Mouse (Mus musculus): ENCODE measurements around the gene Pkn1. TPM values are rescaled to one million over a fixed set of nuclear protein-coding genes. Genes with fewer than 3 reads are reported as not detected.

The Pkn1 gene
- total RNA-seq, 1 experiment from 2014 or later = 125 TPM

Small RNA genes lying within 50 kb of the gene (microRNA-seq; reads per million reads assigned to microRNA genes)
- 0 to 0.43 reads per million in 2 experiments for gene Mir1668

Other genes starting within 250 kb of the Pkn1 start
- gene Scoc, start 240.8 kb downstream of the Pkn1 start, total RNA-seq (2021) = 59.0 and 69.6 TPM in 2 replicates
- gene Olfr370, start 163.4 kb downstream of the Pkn1 start, total RNA-seq (2021) = not detected in 2 replicates
- gene Ndufb7, start 132.5 kb downstream of the Pkn1 start, total RNA-seq (2021) = 328 TPM in 2 replicates
- 340 and 372 TPM in 2 replicates for gene Tecr, start 91.2 kb downstream of the Pkn1 start, total RNA-seq (2021)
- 28.5 and 38.3 TPM in 2 replicates for gene Dnajb1, start 91.0 kb downstream of the Pkn1 start, total RNA-seq (2021)
- gene Gipc1, start 46.5 kb downstream of the Pkn1 start, total RNA-seq (2021) = 39.6 and 47.5 TPM in 2 replicates
- 0.98 and 1.4 TPM in 2 replicates for gene Ptger1, start 32.5 kb downstream of the Pkn1 start, total RNA-seq (2021)
- gene Ddx39, start 16.0 kb upstream of the Pkn1 start, total RNA-seq (2021) = 31.2 and 32.9 TPM in 2 replicates
- 47.5 and 49.0 TPM in 2 replicates for gene Adgre5, start 42.1 kb upstream of the Pkn1 start, total RNA-seq (2021)
- gene Adgrl1, start 200.9 kb upstream of the Pkn1 start, total RNA-seq (2021) = 63.1 and 64.1 TPM in 2 replicates